Mouse (Mus musculus) gastrocnemius, postnatal 10 days (tissue): ENCODE results near the gene Galr3. TPM values are rescaled to one million over a fixed set of nuclear protein-coding genes. Genes with fewer than 3 reads are reported as not detected.

Experiments used
- DNase-seq: peaks from one replicate; pipeline ENCODE4 v3.0.0; 2021; ENCODE audit warnings: mixed read lengths
- microRNA-seq, 2 experiments: library from miRNA; unstranded; fragments of <30 nt; microRNA quantifications; one replicate each; pipeline ENCODE4 v1.2.0; 2021
- total RNA-seq, 2 experiments: library from RNA; stranded (reverse); gene quantifications; 2 replicates each; pipeline ENCODE4 v1.2.3; 2021

Galr3 gene
- total RNA-seq, 2 experiments from 2014 or later = 0.25 to 0.35 TPM

- DNase-seq = no peak
These were observed 16.2 kb downstream of the Galr3 start for GRCm38 (mm10) chr15:79057850-79058249.

DNA sequence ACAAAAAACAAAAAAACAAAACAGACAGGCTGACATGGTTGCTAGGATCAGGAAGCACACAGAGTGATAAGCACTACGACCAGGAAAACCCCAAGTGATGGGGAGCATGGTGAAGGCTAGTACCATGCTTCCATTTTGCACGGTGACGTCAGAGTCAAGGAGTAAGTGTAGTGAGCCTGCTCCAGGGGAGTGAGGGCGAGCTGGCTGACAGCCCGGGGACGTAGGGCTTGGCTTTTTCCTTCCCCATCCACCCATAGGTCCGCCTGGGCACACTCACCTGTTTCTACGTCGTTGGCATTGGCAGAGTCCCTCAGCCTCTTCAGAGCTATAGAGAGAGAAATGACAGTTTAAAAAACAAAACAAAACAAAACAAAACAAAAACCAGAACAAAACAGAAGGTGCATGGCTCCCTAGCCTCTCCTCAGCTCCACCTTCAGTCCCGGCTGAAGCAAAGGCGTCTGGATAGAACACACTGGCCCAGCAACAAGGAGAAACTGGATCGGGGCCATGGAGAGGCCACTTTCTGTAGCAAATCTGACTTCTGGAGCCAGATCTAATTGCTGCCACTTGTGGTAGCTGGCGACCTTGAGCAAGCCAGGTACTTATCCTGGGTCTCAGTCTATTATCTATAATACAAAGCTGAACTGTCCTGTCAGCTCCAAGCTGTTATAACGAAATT is 19.3 kb downstream of the Galr3 start:
- DNase-seq = no peak

DNA sequence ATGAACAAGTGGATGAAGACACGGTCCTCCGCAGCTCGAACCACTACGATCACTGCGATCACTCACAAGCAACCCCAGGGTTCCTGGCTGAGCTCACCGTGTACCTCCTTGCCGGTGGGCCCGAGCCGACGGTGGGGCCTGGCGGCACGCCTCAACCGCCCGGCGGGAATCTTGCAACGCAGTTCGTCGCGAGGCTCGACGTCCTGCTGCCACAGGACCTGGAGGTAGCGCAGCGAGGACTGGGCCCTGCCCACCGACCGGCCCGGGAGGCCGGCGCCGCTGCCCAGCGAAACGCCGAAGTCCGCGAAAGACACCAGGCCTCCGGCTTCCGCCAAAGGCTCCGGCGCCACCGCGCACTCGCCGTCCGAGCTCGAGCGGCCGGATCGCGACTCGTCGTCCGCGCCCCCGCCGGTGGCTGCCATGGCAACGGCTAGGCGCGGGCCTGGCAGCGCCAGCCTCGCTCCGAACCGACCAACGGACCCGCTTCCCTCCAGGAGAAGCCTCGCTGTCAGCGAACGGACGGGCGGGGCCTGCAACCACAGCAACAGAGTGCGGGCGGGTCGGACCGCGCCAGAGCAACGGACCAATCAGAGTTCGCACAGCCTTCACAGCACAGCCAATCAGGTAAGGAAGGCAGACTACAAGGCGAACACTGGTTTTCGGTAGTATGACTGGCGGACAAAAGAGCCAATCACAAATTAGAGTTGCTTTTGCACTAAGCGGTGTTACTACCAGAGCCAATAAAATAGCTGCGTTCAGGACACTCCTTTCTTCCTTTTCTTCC is 20.9 kb downstream of the Galr3 start, which contains the start of gene Ankrd54:
Gene Ankrd54 (minus strand): TSS at position 518 of the 784 bp plus-strand sequence.
- peak; percentile 93 for DNase-seq

GRCm38 (mm10) chr15:79063160-79063740 is 21.6 kb downstream of the Galr3 start:
- DNase-seq = no peak

DNA sequence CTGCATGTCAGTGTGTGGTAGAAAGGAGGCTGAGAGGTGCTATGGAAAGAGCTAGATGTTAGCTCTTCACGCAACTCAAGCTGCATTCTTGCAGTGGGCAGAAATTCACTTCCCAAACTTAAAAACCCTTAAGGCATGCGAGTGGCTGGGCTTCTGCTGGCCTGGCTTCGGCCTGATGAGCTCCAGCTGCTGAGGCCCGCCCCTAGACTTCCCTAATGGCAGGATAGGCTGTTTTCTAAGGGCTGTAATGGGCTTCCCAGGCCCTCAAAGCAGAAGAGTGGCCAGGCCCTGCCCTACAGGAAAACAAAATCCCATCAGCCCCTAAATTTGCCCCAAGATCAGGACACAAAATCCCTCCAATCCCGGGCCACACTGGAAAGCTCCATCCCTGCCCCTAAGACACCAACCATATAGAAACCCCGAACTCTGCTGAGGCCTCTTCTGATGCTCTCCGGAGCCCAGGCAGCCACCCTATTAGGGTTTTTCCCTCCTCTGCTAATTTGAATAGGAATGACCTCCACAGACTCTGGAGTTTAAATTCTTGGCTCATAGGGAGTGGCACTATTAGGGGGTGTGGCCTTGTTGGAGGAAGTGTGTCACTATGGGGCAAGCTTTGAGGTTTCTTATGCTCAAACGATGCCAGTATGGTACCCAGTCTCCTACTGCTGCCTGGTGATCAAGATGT is 23.5 kb downstream of the Galr3 start:
- no peak for DNase-seq

- no peak for DNase-seq
These were observed 24.6 kb downstream of the Galr3 start for GRCm38 (mm10) chr15:79066276-79066675.

- DNase-seq = no peak
These were observed 25.9 kb downstream of the Galr3 start for GRCm38 (mm10) chr15:79067631-79068030.

- no peak for DNase-seq
These were observed 26.7 kb downstream of the Galr3 start for GRCm38 (mm10) chr15:79068416-79068815.

DNA sequence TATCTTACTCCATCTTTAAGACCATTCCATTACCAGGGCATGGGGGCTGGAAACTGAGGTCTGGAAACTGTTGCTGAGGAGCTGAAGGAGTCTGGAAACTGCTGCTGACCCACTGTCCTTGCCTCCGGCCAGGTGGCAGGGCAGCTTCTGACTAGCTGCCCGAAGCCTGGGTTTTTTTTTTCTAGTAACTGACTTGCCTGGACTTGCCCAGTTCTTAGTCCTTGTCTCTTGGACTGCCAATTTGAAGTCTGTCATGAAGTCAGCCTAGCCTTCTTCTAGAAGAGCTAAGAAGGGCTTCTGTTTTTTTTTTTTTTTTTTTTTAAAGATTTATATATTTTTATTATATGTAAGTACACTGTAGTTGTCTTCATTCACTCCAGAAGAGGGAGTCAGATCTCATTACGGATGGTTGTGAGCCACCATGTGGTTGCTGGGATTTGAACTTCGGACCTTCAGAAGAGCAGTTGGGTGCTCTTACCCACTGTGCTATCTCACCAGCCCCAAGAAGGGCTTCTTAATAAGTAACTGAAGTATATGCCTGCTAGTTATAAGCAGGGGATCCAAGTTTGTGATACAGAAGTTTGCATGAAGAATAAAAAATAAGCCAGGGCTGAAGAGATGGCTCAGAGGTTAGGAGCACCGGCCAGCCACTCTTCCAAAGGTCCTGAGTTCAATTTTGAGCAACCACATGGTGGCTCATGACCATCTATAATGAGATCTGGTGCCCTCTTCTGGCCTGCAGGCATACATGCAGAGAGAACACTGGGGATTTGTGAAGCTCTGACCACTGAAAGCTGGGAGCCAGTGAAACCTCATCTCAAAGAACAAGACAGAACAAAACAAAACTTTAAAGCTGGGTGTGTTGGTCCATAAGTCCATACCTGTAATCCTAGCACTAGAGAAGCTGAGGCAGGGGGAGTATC is 29.7 kb downstream of the Galr3 start:
- no peak for DNase-seq

DNA sequence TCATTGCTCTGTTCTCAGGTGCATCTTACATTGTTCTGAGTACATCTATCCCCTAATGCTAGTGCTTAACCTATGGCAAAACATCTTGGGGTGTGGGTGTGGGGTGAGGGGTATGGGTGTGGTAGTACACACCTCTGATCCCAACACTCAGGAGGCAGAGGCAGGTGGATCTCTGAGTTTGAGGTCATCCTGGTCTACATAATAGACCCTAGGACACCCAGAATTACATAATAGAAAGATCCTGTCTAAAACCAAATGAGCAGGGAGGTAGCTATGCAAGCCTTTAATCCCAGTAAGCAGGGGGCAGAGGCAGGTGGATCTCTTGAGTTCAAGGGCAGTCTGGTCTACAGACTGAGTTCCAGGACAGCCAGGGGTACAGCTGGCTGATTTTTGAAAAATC is 32.1 kb downstream of the Galr3 start:
- DNase-seq = no peak

DNA sequence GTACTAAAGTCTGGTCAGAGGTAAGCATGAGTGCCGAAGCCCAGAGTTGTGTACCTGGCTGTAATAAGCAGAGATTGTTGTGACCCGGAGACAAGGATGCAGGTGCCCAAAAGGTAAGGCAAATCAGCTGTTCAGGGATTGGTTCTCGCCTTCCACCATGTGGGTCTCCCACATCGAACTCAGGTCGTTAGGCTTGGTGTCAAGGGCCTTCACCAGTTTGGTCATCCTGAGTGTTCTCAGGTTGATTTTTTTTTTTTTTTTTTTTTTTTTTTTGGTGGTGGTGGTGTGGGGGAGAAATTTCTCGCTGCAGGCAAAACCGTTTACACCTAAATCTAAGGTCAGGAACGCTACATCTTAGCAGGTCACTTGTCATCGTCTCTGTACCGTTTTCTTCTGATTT is 32.8 kb downstream of the Galr3 start:
- DNase-seq = no peak

- DNase-seq = peak; percentile 87
These were observed 33.3 kb downstream of the Galr3 start, which contains the start of gene Eif3l for GRCm38 (mm10) chr15:79074913-79075532. TSS of gene Eif3l (plus strand) at chr15:79075179.

- DNase-seq = no peak
These were observed 34.1 kb downstream of the Galr3 start for GRCm38 (mm10) chr15:79075658-79076365.

DNA sequence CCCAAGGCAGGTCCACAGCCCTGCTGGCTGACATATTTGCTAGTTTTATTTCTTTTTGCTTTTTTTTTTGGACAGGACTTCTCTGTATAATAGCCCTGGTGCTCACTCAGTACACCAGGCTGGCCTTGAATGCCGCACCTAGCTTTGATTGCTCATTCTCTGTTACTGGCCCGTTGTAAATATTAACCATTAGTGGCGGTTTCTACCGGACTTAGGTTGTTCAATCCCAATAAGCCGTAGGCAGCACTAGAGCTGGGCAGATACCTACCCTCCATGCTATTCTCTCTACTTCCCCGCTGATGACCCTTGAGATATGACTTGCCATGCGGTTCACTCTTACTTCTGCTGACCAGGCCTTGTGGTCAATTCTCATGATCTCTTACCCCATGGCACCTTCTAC is 37.9 kb downstream of the Galr3 start:
- no peak for DNase-seq

GRCm38 (mm10) chr15:79092284-79092683 is 50.6 kb downstream of the Galr3 start:
- DNase-seq = no peak

Small RNA genes within 50 kb of the gene (microRNA-seq; reads per million reads assigned to microRNA genes)
- 1.3 to 1.8 reads per million in 2 experiments for gene Mir6956

Other genes with a start within 250 kb of the Galr3 start
- 10 to 100 TPM in 1 of 2 experiments, 1 to 10 TPM in 1; 9.3 to 11.3 TPM for gene Card10, start 238.8 kb upstream of the Galr3 start, total RNA-seq
- gene Cdc42ep1, start 199.3 kb upstream of the Galr3 start, total RNA-seq = 10 to 100 TPM; 26.3 to 35.0 TPM
- not detected for gene Lgals2, start 186.4 kb upstream of the Galr3 start, total RNA-seq
- 10 to 100 TPM; 31.1 to 33.8 TPM for gene Gga1, start 164.7 kb upstream of the Galr3 start, total RNA-seq
- not detected for gene Gm49510, start 142.2 kb upstream of the Galr3 start, total RNA-seq
- 10 to 100 TPM in 1 of 2 experiments, 1 to 10 TPM in 1; 6.0 to 11.6 TPM for gene Sh3bp1, start 142.1 kb upstream of the Galr3 start, total RNA-seq
- 10 to 100 TPM in 1 of 2 experiments, 1 to 10 TPM in 1; 9.4 to 10.1 TPM for gene Pdxp, start 128.0 kb upstream of the Galr3 start, total RNA-seq
- 100 to 1,000 TPM; 679 to 727 TPM for gene Lgals1, start 115.2 kb upstream of the Galr3 start, total RNA-seq
- gene Nol12, start 107.0 kb upstream of the Galr3 start, total RNA-seq = 10 to 100 TPM; 27.1 to 30.7 TPM
- gene Triobp, start 94.2 kb upstream of the Galr3 start, total RNA-seq = 10 to 100 TPM; 65.1 to 76.8 TPM
- gene H1f0, start 13.4 kb upstream of the Galr3 start, total RNA-seq = 100 to 1,000 TPM; 193 to 214 TPM
- 1 to 10 TPM; 6.1 to 8.6 TPM for gene Ankrd54, start 21.0 kb downstream of the Galr3 start, total RNA-seq
- 10 to 100 TPM; 80.0 to 86.2 TPM for gene Eif3l, start 33.3 kb downstream of the Galr3 start, total RNA-seq
- gene Micall1, start 67.0 kb downstream of the Galr3 start, total RNA-seq = 10 to 100 TPM; 17.4 to 20.4 TPM
- 10 to 100 TPM; 73.5 to 80.9 TPM for gene Polr2f, start 99.1 kb downstream of the Galr3 start, total RNA-seq
- gene 1700088E04Rik, start 99.4 kb downstream of the Galr3 start, total RNA-seq = 1 to 10 TPM in 1 of 2 experiments, under 1 TPM in 1; 0.54 to 1.1 TPM
- 1 to 10 TPM; 7.6 to 8.1 TPM for gene Sox10, start 123.4 kb downstream of the Galr3 start, total RNA-seq
- 10 to 100 TPM; 21.4 to 24.8 TPM for gene Pick1, start 187.3 kb downstream of the Galr3 start, total RNA-seq
- under 1 TPM; 0.45 to 0.54 TPM for gene Gm49486, start 187.5 kb downstream of the Galr3 start, total RNA-seq
- under 1 TPM in 1 of 2 experiments, not detected in 1; 0.14 TPM for gene Slc16a8, start 212.9 kb downstream of the Galr3 start, total RNA-seq
- 1 to 10 TPM; 3.1 to 3.6 TPM for gene Baiap2l2, start 243.7 kb downstream of the Galr3 start, total RNA-seq